Mouse (Mus musculus) C2C12 (cell line): ENCODE measurements around the gene Sppl2a. TPM values are rescaled to one million over a fixed set of nuclear protein-coding genes. Genes with fewer than 3 reads are reported as not detected.
"Not testable (repeated sequence)": the region's sequence is repeated elsewhere in the genome, so short reads cannot be mapped to it uniquely, and the experiment has no call there.

Experiments
- H3K27me3 ChIP-seq: one replicate; pipeline ENCODE4 v1.6.1; 2011; ENCODE audit not compliant: control insufficient read depth, insufficient read depth, insufficient read length
- H3K36me3 ChIP-seq: one replicate; pipeline ENCODE4 v1.6.1; 2011; ENCODE audit not compliant: control insufficient read depth, insufficient read depth
- H3K4me3 ChIP-seq: one replicate; pipeline ENCODE4 v1.5.1; 2011; ENCODE audit warnings: mild to moderate bottlenecking, control low read depth; ENCODE audit not compliant: poor library complexity, insufficient read depth, severe bottlenecking
- H3K79me2 ChIP-seq: one replicate; pipeline ENCODE4 v1.6.1; 2011; ENCODE audit not compliant: control insufficient read depth, insufficient read depth
- H3K79me3 ChIP-seq: one replicate; pipeline ENCODE4 v1.6.1; 2011; ENCODE audit warnings: low read depth, control low read depth
- H3ac ChIP-seq: one replicate; pipeline ENCODE3; 2011; ENCODE audit warnings: low read depth; ENCODE audit not compliant: control insufficient read depth, insufficient read length
- CEBPB ChIP-seq: IDR thresholded peaks from one replicate; pipeline ENCODE4 v1.6.1; 2011; ENCODE audit warnings: low read depth, mild to moderate bottlenecking, control low read depth, moderate library complexity
- CTCF ChIP-seq: IDR thresholded peaks from one replicate; pipeline ENCODE4 v1.5.1; 2011; ENCODE audit not compliant: control insufficient read depth, insufficient read depth, insufficient read length
- FOSL1 ChIP-seq: IDR thresholded peaks from one replicate; pipeline ENCODE4 v1.8.0; 2011; ENCODE audit warnings: mild to moderate bottlenecking, low read length; ENCODE audit not compliant: poor library complexity, insufficient read depth, severe bottlenecking
- MAX ChIP-seq: IDR thresholded peaks from one replicate; pipeline ENCODE4 v1.6.1; 2011; ENCODE audit warnings: mild to moderate bottlenecking, control low read depth
- MYOD1 ChIP-seq: IDR thresholded peaks from one replicate; pipeline ENCODE4 v1.6.1; 2011; ENCODE audit warnings: low read depth; ENCODE audit not compliant: control insufficient read depth, insufficient read length
- MYOG ChIP-seq: IDR thresholded peaks from one replicate; pipeline ENCODE4 v1.6.1; 2011; ENCODE audit not compliant: control insufficient read depth, insufficient read length; ENCODE audit errors: extremely low read depth
- USF1 ChIP-seq: IDR thresholded peaks from one replicate; pipeline ENCODE4 v1.6.1; 2011; ENCODE audit warnings: low read depth, mild to moderate bottlenecking, control low read depth, moderate library complexity
- polyA plus RNA-seq: library from polyadenylated mRNA; unstranded; fragments of >200 nt; fragmentation: generic; extraction: Trizol; gene quantifications from one replicate; pipeline ENCODE4 v1.2.1, GENCODE M21; 2012; ENCODE audit warnings: missing spikeins

Gene Sppl2a
- polyA plus RNA-seq, 1 experiment: 15.3 TPM

- H3K79me3 ChIP-seq: no peaks in the 10 kb centered on the region
- H3K36me3 ChIP-seq: no peaks in the 10 kb centered on the region
- no peak overlapping the region for H3ac ChIP-seq
- H3K27me3 ChIP-seq: no peaks in the 10 kb centered on the region
- H3K79me2 ChIP-seq: no peaks in the 10 kb centered on the region
- TF ChIP-seq CEBPB: no peak
- TF ChIP-seq MAX: no peak
- no peak for TF ChIP-seq CTCF
- TF ChIP-seq FOSL1: no peak
- no peak for TF ChIP-seq USF1
- TF ChIP-seq MYOG: no peak
- no peak for TF ChIP-seq MYOD1
- H3K4me3 ChIP-seq: no peak overlapping the region
Measured at GRCm38 (mm10) chr2:126950453-126950852, 17.4 kb upstream of the Sppl2a start.

GRCm38 (mm10) chr2:126949856-126950255, 16.8 kb upstream of the Sppl2a start:
- no peak for TF ChIP-seq MYOG
- no peak for TF ChIP-seq MYOD1
- no peak for TF ChIP-seq MAX
- no peak for TF ChIP-seq CTCF
- TF ChIP-seq FOSL1: no peak
- TF ChIP-seq USF1: no peak
- TF ChIP-seq CEBPB: no peak
- H3K36me3 ChIP-seq: no peaks in the 10 kb centered on the region
- no peak overlapping the region for H3K4me3 ChIP-seq
- H3K79me3 ChIP-seq: no peaks in the 10 kb centered on the region
- no peaks in the 10 kb centered on the region for H3K27me3 ChIP-seq
- no peaks in the 10 kb centered on the region for H3K79me2 ChIP-seq
- no peak overlapping the region for H3ac ChIP-seq

- not testable (repeated sequence) for H3K79me2 ChIP-seq, H3K4me3 ChIP-seq, H3K27me3 ChIP-seq, H3ac ChIP-seq, H3K36me3 ChIP-seq, H3K79me3 ChIP-seq
Measured at GRCm38 (mm10) chr2:126949297-126949696, 16.3 kb upstream of the Sppl2a start.

- Histone ChIP-seq H3K4me3 (no peak overlapping the region), H3K79me2 (no peaks in the 10 kb centered on the region), H3K27me3 (no peaks in the 10 kb centered on the region), H3ac (no peak overlapping the region), H3K36me3 (no peaks in the 10 kb centered on the region), H3K79me3 (no peaks in the 10 kb centered on the region)
- no peak for TF ChIP-seq MYOD1
Measured at GRCm38 (mm10) chr2:126948231-126948630, 15.2 kb upstream of the Sppl2a start.

- Histone ChIP-seq H3K36me3 (no peaks in the 10 kb centered on the region), H3K79me2 (no peaks in the 10 kb centered on the region), H3K4me3 (no peak overlapping the region), H3ac (no peak overlapping the region), H3K27me3 (no peaks in the 10 kb centered on the region), H3K79me3 (no peaks in the 10 kb centered on the region)
- TF ChIP-seq MYOD1 (no peak), CEBPB (no peak), MAX (no peak), USF1 (no peak), MYOG (no peak), CTCF (no peak), FOSL1 (no peak)
Measured at GRCm38 (mm10) chr2:126947646-126948045, 14.6 kb upstream of the Sppl2a start.

GRCm38 (mm10) chr2:126943211-126943610, 10.2 kb upstream of the Sppl2a start:
- no peaks in the 10 kb centered on the region for H3K79me3 ChIP-seq
- no peaks in the 10 kb centered on the region for H3K27me3 ChIP-seq
- no peaks in the 10 kb centered on the region for H3K79me2 ChIP-seq
- no peak overlapping the region for H3ac ChIP-seq
- H3K36me3 ChIP-seq: no peaks in the 10 kb centered on the region
- TF ChIP-seq CTCF (no peak), MYOG (no peak), MAX (no peak), USF1 (no peak), CEBPB (no peak), MYOD1 (no peak), FOSL1 (no peak)
- H3K4me3 ChIP-seq: no peak overlapping the region

GRCm38 (mm10) chr2:126940314-126940866, 7.4 kb upstream of the Sppl2a start:
- TF ChIP-seq CTCF (no peak), FOSL1 (no peak), MYOG (no peak), USF1 (no peak), MAX (no peak), MYOD1 (no peak), CEBPB (no peak)
- no peaks in the 10 kb centered on the region for H3K79me2 ChIP-seq
- H3ac ChIP-seq: no peak overlapping the region
- H3K4me3 ChIP-seq: no peak overlapping the region
- H3K79me3 ChIP-seq: no peaks in the 10 kb centered on the region
- no peaks in the 10 kb centered on the region for H3K36me3 ChIP-seq
- no peaks in the 10 kb centered on the region for H3K27me3 ChIP-seq
